Mouse (Mus musculus): Measurements from ENCODE around the gene Hemk1.

DNA sequence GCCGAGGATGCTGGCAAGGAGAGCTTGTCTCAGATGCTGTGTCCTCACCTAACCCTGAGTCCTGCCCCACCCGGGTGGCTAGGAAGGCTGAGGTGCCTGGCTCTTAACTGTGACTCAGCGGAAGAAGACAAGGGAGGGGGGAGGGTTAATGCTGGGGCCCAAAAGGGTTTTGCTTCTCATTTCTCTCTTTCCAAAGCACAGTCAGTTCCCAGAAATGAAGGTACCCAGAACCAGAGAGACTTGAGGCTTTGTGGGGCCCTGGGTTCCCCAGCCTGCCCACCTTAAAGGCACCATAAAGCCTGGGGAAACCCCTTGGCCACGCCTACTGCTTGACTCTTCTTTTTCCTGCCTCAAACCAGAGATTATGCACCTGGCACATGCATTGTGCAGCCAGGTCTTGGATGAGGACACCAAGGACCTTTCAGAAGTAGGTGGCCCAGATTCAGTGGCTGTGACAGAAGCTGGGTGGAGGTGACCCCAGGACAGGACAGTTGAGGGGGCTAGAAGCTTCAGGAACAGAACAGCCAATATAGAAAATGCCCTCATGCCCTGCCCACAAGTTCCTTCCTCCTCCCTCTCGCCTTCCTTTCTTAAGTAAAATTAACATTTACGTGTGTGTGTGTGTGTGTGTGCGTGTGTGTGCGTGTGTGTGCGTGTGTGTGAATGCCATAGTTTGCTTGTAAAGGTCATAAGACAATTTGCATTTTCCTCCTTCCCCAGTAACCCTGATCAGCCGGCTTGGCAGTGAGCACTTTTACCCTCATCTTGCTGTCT lies 25.2 kb downstream of the Hemk1 start:
- TF ChIP-seq CTCF (IDR thresholded peaks at IDR 0.05; ENCODE audit: extremely low read depth, insufficient read depth, low read length) = no peak
- no peak for TF ChIP-seq POLR2A (IDR thresholded peaks at IDR 0.05; ENCODE audit: extremely low read depth, insufficient read depth, low read length)
